Mouse (Mus musculus) hindbrain, embryonic 12.5 days (tissue): ENCODE data around the gene Catsperg2. TPM values are rescaled to one million over a fixed set of nuclear protein-coding genes. Genes with fewer than 3 reads are reported as not detected.
"Not testable (repeated sequence)": the region's sequence is repeated elsewhere in the genome, so short reads cannot be mapped to it uniquely, and the experiment has no call there.

Experiments
- ATAC-seq: fragments of 200-750 bp; cut with Nextera tagmentation; 2 replicates; pipeline ENCODE4 v1.8.0; 2017; ENCODE audit warnings: moderate TSS enrichment; ENCODE audit not compliant: low FRiP score
- H3K27ac ChIP-seq: fragments of 300-500 bp; sonication (generic); 2 replicates; pipeline ENCODE4 v1.5.1; 2016; ENCODE audit warnings: mild to moderate bottlenecking
- H3K27me3 ChIP-seq: fragments of 300-500 bp; sonication (generic); 2 replicates; pipeline ENCODE4 v1.6.1; 2016; ENCODE audit warnings: mild to moderate bottlenecking
- H3K36me3 ChIP-seq: fragments of 300-500 bp; sonication (generic); 2 replicates; pipeline ENCODE4 v1.6.1; 2016; ENCODE audit warnings: mild to moderate bottlenecking
- H3K4me1 ChIP-seq: fragments of 300-500 bp; sonication (generic); 2 replicates; pipeline ENCODE4 v1.6.1; 2016
- H3K4me2 ChIP-seq: fragments of 300-500 bp; sonication (generic); replicated peaks from 2 replicates; pipeline ENCODE4 v1.6.1; 2016; ENCODE audit warnings: mild to moderate bottlenecking
- H3K4me3 ChIP-seq: fragments of 300-500 bp; sonication (generic); 2 replicates; pipeline ENCODE4 v1.5.1; 2016; ENCODE audit warnings: mild to moderate bottlenecking
- H3K9ac ChIP-seq: fragments of 300-500 bp; sonication (generic); 2 replicates; pipeline ENCODE4 v1.6.1; 2016; ENCODE audit warnings: mild to moderate bottlenecking, moderate library complexity
- H3K9me3 ChIP-seq: fragments of 300-500 bp; sonication (generic); replicated peaks from 2 replicates; pipeline ENCODE4 v1.6.1; 2016; ENCODE audit warnings: mild to moderate bottlenecking
- WGBS: fragments of 180-500 bp; shearing (Covaris S2); methylation state at CpG from one replicate; pipeline ENCODE4 v1.1.7; 2016; 5-methylcytosine and 5-hydroxymethylcytosine counted together
- polyA plus RNA-seq: library from polyadenylated mRNA; unstranded; fragments of >200 nt; fragmentation: Nextera tagmentation; extraction: Ambion mirVana; gene quantifications from 2 replicates; pipeline ENCODE4 v1.2.1, GENCODE M21; 2016

Gene Catsperg2
- 0.09 and 0.23 TPM in 2 replicates for polyA plus RNA-seq

DNA sequence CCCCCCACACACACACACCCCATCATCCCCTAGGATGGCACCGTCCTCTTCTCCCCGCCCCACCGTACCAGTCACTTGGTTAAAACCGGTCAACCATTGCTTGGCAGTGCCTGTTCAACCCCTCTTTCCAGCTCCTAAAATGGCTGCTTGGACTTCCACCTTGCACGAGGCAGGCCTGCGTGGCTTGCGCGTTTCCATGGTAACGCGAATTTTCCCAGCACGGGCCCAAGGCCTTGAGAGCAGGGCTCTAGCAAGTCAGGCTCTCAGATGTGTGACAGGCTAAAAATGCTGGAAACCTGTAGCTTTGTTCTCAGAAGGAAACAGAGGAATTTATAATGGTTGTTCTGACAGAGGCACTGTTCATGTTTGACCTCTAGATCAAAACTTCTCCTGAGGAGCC lies at the start of gene Catsperg2:
Gene Catsperg2, minus strand, starts transcription at position 173 of the 400 bp plus-strand sequence.
- H3K4me2 ChIP-seq, H3K27me3 ChIP-seq, H3K4me3 ChIP-seq, H3K36me3 ChIP-seq, ATAC-seq, H3K27ac ChIP-seq, H3K4me1 ChIP-seq, H3K9ac ChIP-seq, H3K9me3 ChIP-seq: not testable (repeated sequence)
- WGBS: 56% methylated on average over 11 of the region's 11 CpGs

- Histone ChIP-seq H3K27ac (no peak overlapping the region), H3K4me3 (no peak overlapping the region), H3K4me2 (no peak overlapping the region), H3K27me3 (no peaks in the 10 kb centered on the region), H3K9me3 (no peaks in the 10 kb centered on the region), H3K4me1 (no peaks in the 10 kb centered on the region), H3K9ac (no peak overlapping the region), H3K36me3 (peaks cover 72% of the 10 kb centered on the region)
- ATAC-seq: no peak
- WGBS: 96% methylated on average over 19 of the region's 19 CpGs
Observed at GRCm38 (mm10) chr7:29776568-29776967, 49.7 kb upstream of the Catsperg2 start.

- peaks cover 3% of the 10 kb centered on the region for H3K4me1 ChIP-seq
- H3K27me3 ChIP-seq: no peaks in the 10 kb centered on the region
- ATAC-seq: no peak
- no peak overlapping the region for H3K4me3 ChIP-seq
- no peaks in the 10 kb centered on the region for H3K9me3 ChIP-seq
- no peak overlapping the region for H3K27ac ChIP-seq
- 86% methylated on average over 3 of the region's 3 CpGs for WGBS
- H3K9ac ChIP-seq: no peak overlapping the region
- H3K36me3 ChIP-seq: peaks cover 70% of the 10 kb centered on the region
- no peak overlapping the region for H3K4me2 ChIP-seq
Observed at GRCm38 (mm10) chr7:29774371-29774770, 47.5 kb upstream of the Catsperg2 start.

- Histone ChIP-seq H3K27me3 (no peaks in the 10 kb centered on the region), H3K4me2 (no peak overlapping the region), H3K27ac (no peak overlapping the region), H3K4me1 (peaks cover 8% of the 10 kb centered on the region), H3K9me3 (no peaks in the 10 kb centered on the region), H3K4me3 (no peak overlapping the region), H3K36me3 (peaks cover 61% of the 10 kb centered on the region), H3K9ac (no peak overlapping the region)
- no peak for ATAC-seq
- 91% methylated on average over 7 of the region's 7 CpGs for WGBS
Observed at GRCm38 (mm10) chr7:29773503-29773902, 46.7 kb upstream of the Catsperg2 start.

- Histone ChIP-seq H3K36me3 (peaks cover 18% of the 10 kb centered on the region), H3K4me3 (peak overlapping the region; percentile 76), H3K27me3 (no peaks in the 10 kb centered on the region), H3K9me3 (no peaks in the 10 kb centered on the region), H3K9ac (peak overlapping the region; percentile 77), H3K27ac (peak overlapping the region; percentile 76), H3K4me1 (peaks cover 14% of the 10 kb centered on the region), H3K4me2 (peak overlapping the region; percentile 63)
- WGBS: 8% methylated on average over 10 of the region's 10 CpGs
- no peak for ATAC-seq
Observed at GRCm38 (mm10) chr7:29768980-29769379, 42.1 kb upstream of the Catsperg2 start.

DNA sequence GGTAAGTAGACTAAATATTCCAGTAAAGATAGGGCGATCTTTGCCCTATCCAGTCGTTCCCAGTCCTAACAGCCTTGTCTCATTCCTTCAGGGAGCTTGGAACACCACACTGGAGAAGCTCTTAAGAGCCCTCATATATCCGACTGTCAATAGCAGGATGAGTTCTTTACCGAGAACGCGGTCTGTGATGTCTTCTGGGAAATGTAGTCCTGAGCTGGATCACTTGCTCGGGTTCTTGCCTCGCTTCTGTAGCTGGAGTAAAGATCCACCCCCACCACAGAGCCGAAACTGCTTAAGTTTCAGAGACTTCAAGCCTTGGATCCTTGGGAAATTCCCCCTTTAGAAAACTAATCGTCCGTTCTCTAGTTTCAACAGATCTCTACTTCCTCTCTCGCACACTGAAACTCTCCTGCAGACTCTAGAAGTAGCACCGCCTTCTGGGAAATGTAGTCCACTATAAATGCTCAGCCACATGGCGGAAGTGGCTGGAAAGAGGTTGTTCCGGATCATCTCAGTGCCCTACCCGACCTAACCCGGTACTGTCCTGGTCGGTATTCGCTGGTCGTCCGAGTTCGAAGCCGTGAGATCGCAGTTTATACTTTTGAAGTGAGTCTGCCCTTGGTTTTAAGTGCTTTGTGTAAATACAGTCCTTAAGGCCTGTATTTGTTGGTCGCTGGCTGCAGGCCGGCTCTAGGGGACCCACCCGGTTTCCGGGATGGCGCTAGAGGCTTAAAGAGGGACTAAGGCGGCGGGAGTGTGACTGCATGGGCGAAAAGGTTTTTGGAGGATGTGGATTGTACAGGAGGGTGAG lies 41.5 kb upstream of the Catsperg2 start, which contains the start of gene Zfp84:
Gene Zfp84, plus strand, starts transcription at position 463 of the 811 bp plus-strand sequence.
- Histone ChIP-seq H3K4me2 (peak within 1 kb of the TSS; percentile 63), H3K4me3 (peak within 1 kb of the TSS; percentile 76), H3K36me3 (peaks cover 11% of the 10 kb centered on the region; the same call in 1 of the 2 replicates), H3K4me1 (peaks cover 14% of the 10 kb centered on the region), H3K9ac (peak within 1 kb of the TSS; percentile 77), H3K27ac (peak within 1 kb of the TSS; percentile 76), H3K9me3 (no peaks in the 10 kb centered on the region), H3K27me3 (no peaks in the 10 kb centered on the region)
- under 1% methylated on average over 32 of the region's 32 CpGs for WGBS
- peak; percentile 96 for ATAC-seq

- Histone ChIP-seq H3K9me3 (no peaks in the 10 kb centered on the region), H3K4me3 (peak overlapping the region; percentile 76), H3K4me1 (peaks cover 14% of the 10 kb centered on the region), H3K27me3 (no peaks in the 10 kb centered on the region), H3K27ac (peak overlapping the region; percentile 57; the same call in 1 of the 2 replicates), H3K4me2 (peak overlapping the region; percentile 63), H3K9ac (peak overlapping the region; percentile 59), H3K36me3 (peaks cover 4% of the 10 kb centered on the region; the same call in 1 of the 2 replicates)
- peak; percentile 43 for ATAC-seq
- 2% methylated on average over 14 of the region's 15 CpGs for whole genome bisulfite sequencing
Observed at GRCm38 (mm10) chr7:29767058-29767686, 40.3 kb upstream of the Catsperg2 start.

DNA sequence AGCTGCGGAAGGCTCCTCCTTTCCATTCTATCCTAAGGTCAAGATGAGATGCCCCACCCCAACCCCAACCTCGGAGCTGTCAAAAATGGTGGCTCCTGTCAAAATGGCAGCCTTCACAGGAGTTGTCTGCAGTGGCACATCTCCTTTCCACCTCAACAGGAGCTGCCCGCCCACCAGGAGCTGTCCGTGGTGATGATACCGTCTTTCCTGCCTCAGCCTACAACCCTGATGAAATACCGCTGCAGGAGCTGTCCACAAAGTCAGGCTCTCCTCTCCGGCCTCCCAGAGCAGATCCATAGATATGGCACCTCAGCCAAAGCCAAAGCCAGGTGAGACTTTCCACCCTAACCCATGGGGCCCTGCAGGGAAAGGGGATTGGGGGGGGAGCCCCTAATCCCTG lies 37.9 kb upstream of the Catsperg2 start:
- no peak for ATAC-seq
- H3K27me3 ChIP-seq: no peaks in the 10 kb centered on the region
- no peak overlapping the region for H3K27ac ChIP-seq
- H3K4me1 ChIP-seq: peaks cover 14% of the 10 kb centered on the region
- no peak overlapping the region for H3K4me2 ChIP-seq
- no peaks in the 10 kb centered on the region for H3K36me3 ChIP-seq
- H3K9me3 ChIP-seq: no peaks in the 10 kb centered on the region
- no peak overlapping the region for H3K9ac ChIP-seq
- H3K4me3 ChIP-seq: no peak overlapping the region
- WGBS: 81% methylated on average over 7 of the region's 7 CpGs

GRCm38 (mm10) chr7:29760476-29760875 lies 33.6 kb upstream of the Catsperg2 start:
- H3K27me3 ChIP-seq: no peaks in the 10 kb centered on the region
- no peak overlapping the region for H3K4me2 ChIP-seq
- no peak for ATAC-seq
- 93% methylated on average over 5 of the region's 5 CpGs for WGBS
- H3K4me3 ChIP-seq: no peak overlapping the region
- H3K9me3 ChIP-seq: no peaks in the 10 kb centered on the region
- H3K27ac ChIP-seq: no peak overlapping the region
- H3K9ac ChIP-seq: no peak overlapping the region
- no peaks in the 10 kb centered on the region for H3K36me3 ChIP-seq
- H3K4me1 ChIP-seq: no peaks in the 10 kb centered on the region

- H3K36me3 ChIP-seq: no peaks in the 10 kb centered on the region
- H3K27ac ChIP-seq: no peak overlapping the region
- no peak overlapping the region for H3K9ac ChIP-seq
- no peak for ATAC-seq
- H3K4me3 ChIP-seq: no peak overlapping the region
- H3K9me3 ChIP-seq: no peaks in the 10 kb centered on the region
- H3K4me1 ChIP-seq: no peaks in the 10 kb centered on the region
- no peaks in the 10 kb centered on the region for H3K27me3 ChIP-seq
- no peak overlapping the region for H3K4me2 ChIP-seq
- 87% methylated on average over 3 of the region's 3 CpGs for WGBS
Observed at GRCm38 (mm10) chr7:29742258-29742657, 15.4 kb upstream of the Catsperg2 start.

GRCm38 (mm10) chr7:29728055-29728454 lies 1.2 kb upstream of the Catsperg2 start:
- no peak overlapping the region for H3K4me2 ChIP-seq
- no peaks in the 10 kb centered on the region for H3K4me1 ChIP-seq
- no peak overlapping the region for H3K9ac ChIP-seq
- no peaks in the 10 kb centered on the region for H3K36me3 ChIP-seq
- H3K27me3 ChIP-seq: no peaks in the 10 kb centered on the region
- no peak overlapping the region for H3K4me3 ChIP-seq
- ATAC-seq: no peak
- H3K9me3 ChIP-seq: peaks cover 18% of the 10 kb centered on the region
- no peak overlapping the region for H3K27ac ChIP-seq
- WGBS: 86% methylated on average over 2 of the region's 2 CpGs

- H3K9me3 ChIP-seq, H3K27ac ChIP-seq, H3K27me3 ChIP-seq, ATAC-seq, H3K4me3 ChIP-seq, H3K4me1 ChIP-seq, H3K4me2 ChIP-seq, H3K36me3 ChIP-seq, H3K9ac ChIP-seq: not testable (repeated sequence)
- 32% methylated on average over 17 of the region's 17 CpGs for WGBS
Observed at GRCm38 (mm10) chr7:29725461-29726142, 1.2 kb downstream of the Catsperg2 start.
